Mouse (Mus musculus): ENCODE data around the gene Cdk2ap2.

- TF ChIP-seq CTCF (IDR thresholded peaks at IDR 0.05; ENCODE audit: low read depth, low read length) (no peak), POLR2A (IDR thresholded peaks at IDR 0.05; ENCODE audit: extremely low read depth, insufficient read depth, low read length) (no peak)
Observed at GRCm38 (mm10) chr19:4099837-4100717, 3.1 kb downstream of the Cdk2ap2 start, which contains the start of gene Pitpnm1.
